Mouse (Mus musculus): ENCODE measurements around the gene Eif4enif1. TPM values are rescaled to one million over a fixed set of nuclear protein-coding genes. Genes with fewer than 3 reads are reported as not detected.
A peak's percentile ranks its signal among the peaks of the same experiment; 100 is the strongest.

Eif4enif1 gene
- polyA plus RNA-seq, 1 experiment from 2014 or later = 18.5 TPM

DNA sequence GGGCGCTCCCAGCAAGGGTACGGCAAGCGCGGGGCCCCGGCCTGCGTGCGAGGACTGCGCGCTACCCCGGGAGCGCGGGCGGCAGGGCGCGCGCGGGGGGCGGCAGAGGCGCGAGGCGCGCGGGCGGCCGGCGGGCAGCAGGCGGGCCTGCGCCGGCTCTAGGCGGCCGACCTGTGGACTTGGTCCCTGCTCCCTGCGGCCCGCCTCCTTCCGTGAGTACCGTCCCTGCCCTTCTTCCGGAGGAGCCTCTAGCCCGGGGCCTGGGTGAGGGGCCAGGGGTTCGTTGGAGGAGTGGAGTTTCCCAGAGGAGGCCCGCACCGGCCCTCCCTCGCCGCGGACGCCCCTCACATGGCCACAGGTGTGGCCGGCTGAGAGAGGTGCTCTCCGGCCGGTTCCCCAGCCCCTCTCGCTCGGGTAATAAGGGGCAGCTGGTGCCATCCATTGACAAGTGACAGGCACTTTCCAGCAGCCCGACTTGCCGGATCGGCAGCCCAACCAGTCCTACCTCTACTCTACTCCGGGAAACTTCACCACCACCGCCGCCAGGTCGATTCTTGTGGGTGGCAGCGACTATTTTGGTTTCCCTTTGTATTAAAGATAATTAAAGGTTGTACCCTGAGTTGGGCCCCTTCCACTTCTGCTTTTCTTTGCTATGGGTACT, 719 bp downstream of the Eif4enif1 start:
- under 1% methylated on average over 39 of the region's 57 CpGs for WGBS (ENCODE audit: insufficient replicate concordance)
- H3K9ac ChIP-seq (ENCODE audit: low read depth, low read length) = peak overlapping the region; percentile 60
- peak; percentile 60 for ATAC-seq (ENCODE audit: low read depth)

DNA sequence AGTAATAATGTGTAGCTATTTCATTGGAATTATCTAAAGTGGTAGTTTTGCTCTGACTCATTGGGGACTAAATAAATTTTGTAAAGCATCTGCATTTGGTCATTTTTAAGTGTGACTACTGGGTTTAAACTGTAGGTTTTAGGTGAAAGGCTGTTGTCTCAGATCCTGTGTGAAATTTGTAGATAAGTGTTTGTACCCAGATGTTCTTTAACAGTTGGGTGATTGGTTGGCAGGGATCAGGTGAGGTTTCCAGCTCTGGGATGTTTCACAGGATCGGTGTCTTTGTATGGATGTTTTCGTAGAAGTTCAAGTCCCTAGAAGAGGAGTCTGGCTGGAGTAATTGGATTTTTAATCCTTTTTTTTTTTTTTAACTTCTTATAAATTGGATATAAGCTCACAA, 1.6 kb downstream of the Eif4enif1 start:
- H3K27me3 ChIP-seq (ENCODE audit: control insufficient read depth, insufficient read depth, low read depth, low read length) = no peaks in the 10 kb centered on the region
- peak overlapping the region; percentile 35 for H3K4me2 ChIP-seq (ENCODE audit: low read depth, low read length)
- no peaks in the 10 kb centered on the region for H3K9me3 ChIP-seq (replicated peaks; ENCODE audit: control insufficient read depth, low read length)
- no peak overlapping the region for H3K27ac ChIP-seq (ENCODE audit: low read length)
- WGBS (ENCODE audit: insufficient replicate concordance) = 29% methylated on average over 2 of the region's 2 CpGs
- no peaks in the 10 kb centered on the region; the same call in 1 of the 2 replicates for H3K4me1 ChIP-seq (ENCODE audit: control insufficient read depth, low read depth, low read length)
- no peak for ATAC-seq (ENCODE audit: low read depth)
- no peak overlapping the region for H3K9ac ChIP-seq (ENCODE audit: low read depth, low read length)
- peak overlapping the region; percentile 59 for H3K4me3 ChIP-seq (ENCODE audit: low read depth, low read length)
- H3K36me3 ChIP-seq (ENCODE audit: control insufficient read depth, insufficient read depth) = peaks cover 20% of the 10 kb centered on the region

More for the DNA sequence above, 719 bp downstream of the Eif4enif1 start:
- Histone ChIP-seq H3K27ac (ENCODE audit: low read length) (peak overlapping the region; percentile 5), H3K4me2 (ENCODE audit: low read depth, low read length) (peak overlapping the region; percentile 35), H3K4me3 (ENCODE audit: low read depth, low read length) (peak overlapping the region; percentile 59), H3K9me3 (replicated peaks; ENCODE audit: control insufficient read depth, low read length) (no peaks in the 10 kb centered on the region), H3K4me1 (ENCODE audit: control insufficient read depth, low read depth, low read length) (no peaks in the 10 kb centered on the region; the same call in 1 of the 2 replicates), H3K36me3 (ENCODE audit: control insufficient read depth, insufficient read depth) (peaks cover 14% of the 10 kb centered on the region), H3K27me3 (ENCODE audit: control insufficient read depth, insufficient read depth, low read depth, low read length) (no peaks in the 10 kb centered on the region)

DNA sequence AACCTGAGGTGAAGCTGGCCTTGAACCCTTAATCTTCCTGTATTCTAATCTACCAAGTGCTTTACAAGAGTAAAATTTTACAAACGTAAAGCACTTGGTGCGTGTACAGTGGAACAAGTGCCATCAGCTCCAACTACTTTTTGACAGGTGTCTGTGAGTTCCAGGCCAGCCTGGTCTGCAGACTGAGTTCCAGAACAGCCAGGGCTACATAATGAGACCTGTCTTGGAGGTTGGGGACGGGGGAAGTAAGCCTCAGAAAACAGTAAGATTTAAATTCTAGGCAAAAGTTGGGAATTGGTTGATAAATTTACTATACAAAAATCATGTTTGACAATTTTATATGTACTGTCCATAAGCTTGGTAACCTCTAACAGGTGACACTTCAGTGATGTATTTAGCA, 3.0 kb downstream of the Eif4enif1 start:
- no peaks in the 10 kb centered on the region; the same call in 1 of the 2 replicates for H3K4me1 ChIP-seq (ENCODE audit: control insufficient read depth, low read depth, low read length)
- WGBS (ENCODE audit: insufficient replicate concordance) = 87% methylated on average over 3 of the region's 3 CpGs
- H3K27ac ChIP-seq (ENCODE audit: low read length) = no peak overlapping the region
- no peak for ATAC-seq (ENCODE audit: low read depth)
- H3K27me3 ChIP-seq (ENCODE audit: control insufficient read depth, insufficient read depth, low read depth, low read length) = no peaks in the 10 kb centered on the region
- H3K4me3 ChIP-seq (ENCODE audit: low read depth, low read length) = no peak overlapping the region
- no peak overlapping the region for H3K9ac ChIP-seq (ENCODE audit: low read depth, low read length)
- H3K4me2 ChIP-seq (ENCODE audit: low read depth, low read length) = no peak overlapping the region
- no peaks in the 10 kb centered on the region for H3K9me3 ChIP-seq (replicated peaks; ENCODE audit: control insufficient read depth, low read length)
- peaks cover 24% of the 10 kb centered on the region for H3K36me3 ChIP-seq (ENCODE audit: control insufficient read depth, insufficient read depth)

DNA sequence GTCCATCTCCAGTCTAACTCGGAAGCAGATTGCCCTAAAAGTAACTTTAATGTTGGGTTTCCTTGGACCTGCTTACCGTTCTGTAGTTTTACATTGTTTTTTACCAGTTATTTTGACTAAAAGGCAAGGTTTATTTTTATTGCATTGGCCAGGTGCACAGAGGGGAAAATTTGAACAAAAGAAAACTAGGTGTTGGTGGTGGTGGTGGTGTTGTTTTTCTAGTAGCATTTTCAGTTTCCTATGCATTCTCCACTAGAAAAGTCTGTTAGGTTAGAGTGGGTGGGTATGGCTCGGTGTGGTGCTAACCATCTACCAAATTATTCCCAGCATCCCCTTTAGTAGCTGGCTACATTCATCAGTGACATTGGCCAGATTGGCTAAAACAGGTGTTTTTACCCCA, 4.6 kb downstream of the Eif4enif1 start:
- 89% methylated on average over 3 of the region's 3 CpGs for WGBS (ENCODE audit: insufficient replicate concordance)
- Histone ChIP-seq H3K4me2 (ENCODE audit: low read depth, low read length) (no peak overlapping the region), H3K27ac (ENCODE audit: low read length) (no peak overlapping the region), H3K27me3 (ENCODE audit: control insufficient read depth, insufficient read depth, low read depth, low read length) (no peaks in the 10 kb centered on the region), H3K9me3 (replicated peaks; ENCODE audit: control insufficient read depth, low read length) (no peaks in the 10 kb centered on the region), H3K4me1 (ENCODE audit: control insufficient read depth, low read depth, low read length) (no peaks in the 10 kb centered on the region; the same call in 1 of the 2 replicates), H3K9ac (ENCODE audit: low read depth, low read length) (no peak overlapping the region), H3K4me3 (ENCODE audit: low read depth, low read length) (no peak overlapping the region), H3K36me3 (ENCODE audit: control insufficient read depth, insufficient read depth) (peaks cover 29% of the 10 kb centered on the region)
- ATAC-seq (ENCODE audit: low read depth) = no peak

DNA sequence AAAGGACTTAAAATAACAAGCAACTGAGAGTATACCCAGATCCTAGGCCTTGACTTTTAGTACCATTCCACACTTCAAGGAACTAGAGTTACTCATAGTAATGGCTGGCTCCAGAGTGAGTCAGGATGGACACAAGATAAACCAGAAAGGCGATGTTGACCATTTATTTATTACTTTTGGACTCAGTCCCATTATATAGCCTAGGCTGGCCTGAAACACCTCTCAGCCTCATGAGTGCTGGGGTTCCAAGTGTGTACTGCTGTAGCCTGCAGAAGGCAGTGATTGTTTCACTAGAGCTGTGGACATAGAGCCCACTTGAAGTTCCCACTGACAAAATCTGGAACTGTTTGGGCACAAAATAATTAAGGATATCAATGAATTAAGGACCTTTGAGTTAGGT, 10.3 kb downstream of the Eif4enif1 start:
- H3K27me3 ChIP-seq (ENCODE audit: control insufficient read depth, insufficient read depth, low read depth, low read length) = no peaks in the 10 kb centered on the region
- H3K36me3 ChIP-seq (ENCODE audit: control insufficient read depth, insufficient read depth) = peaks cover 47% of the 10 kb centered on the region
- H3K9me3 ChIP-seq (replicated peaks; ENCODE audit: control insufficient read depth, low read length) = no peaks in the 10 kb centered on the region
- no peak for ATAC-seq (ENCODE audit: low read depth)
- no peak overlapping the region for H3K4me2 ChIP-seq (ENCODE audit: low read depth, low read length)
- no peaks in the 10 kb centered on the region for H3K4me1 ChIP-seq (ENCODE audit: control insufficient read depth, low read depth, low read length)
- H3K27ac ChIP-seq (ENCODE audit: low read length) = no peak overlapping the region
- 86% methylated on average over 1 of the region's 1 CpGs for WGBS (ENCODE audit: insufficient replicate concordance)
- no peak overlapping the region for H3K9ac ChIP-seq (ENCODE audit: low read depth, low read length)
- H3K4me3 ChIP-seq (ENCODE audit: low read depth, low read length) = no peak overlapping the region

DNA sequence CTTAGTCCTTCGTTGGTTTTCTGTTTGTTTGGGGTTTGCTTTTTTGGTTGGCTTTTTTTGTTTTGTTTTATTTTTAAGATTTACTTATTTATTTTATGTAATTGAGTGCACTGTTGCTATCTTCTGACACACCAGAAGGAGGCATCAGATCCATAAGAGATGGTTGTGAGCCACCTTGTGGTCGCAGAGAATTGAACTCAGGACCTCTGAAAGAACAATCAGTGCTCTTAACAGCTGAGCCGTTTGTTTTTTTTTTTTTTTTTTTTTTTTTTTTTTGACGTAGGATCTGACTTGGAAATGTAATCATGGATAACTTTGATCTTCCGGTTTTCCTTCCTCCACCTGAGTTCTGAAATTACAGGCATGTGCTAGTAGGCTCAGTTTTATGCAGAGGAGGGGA, 20.9 kb downstream of the Eif4enif1 start:
- 75% methylated on average over 5 of the region's 5 CpGs for WGBS (ENCODE audit: insufficient replicate concordance)
- no peaks in the 10 kb centered on the region for H3K27me3 ChIP-seq (ENCODE audit: control insufficient read depth, insufficient read depth, low read depth, low read length)
- no peak overlapping the region for H3K9ac ChIP-seq (ENCODE audit: low read depth, low read length)
- no peak overlapping the region for H3K27ac ChIP-seq (ENCODE audit: low read length)
- no peaks in the 10 kb centered on the region for H3K4me1 ChIP-seq (ENCODE audit: control insufficient read depth, low read depth, low read length)
- H3K36me3 ChIP-seq (ENCODE audit: control insufficient read depth, insufficient read depth) = peaks cover 61% of the 10 kb centered on the region
- no peak for ATAC-seq (ENCODE audit: low read depth)
- H3K4me2 ChIP-seq (ENCODE audit: low read depth, low read length) = no peak overlapping the region
- no peaks in the 10 kb centered on the region for H3K9me3 ChIP-seq (replicated peaks; ENCODE audit: control insufficient read depth, low read length)
- no peak overlapping the region for H3K4me3 ChIP-seq (ENCODE audit: low read depth, low read length)

DNA sequence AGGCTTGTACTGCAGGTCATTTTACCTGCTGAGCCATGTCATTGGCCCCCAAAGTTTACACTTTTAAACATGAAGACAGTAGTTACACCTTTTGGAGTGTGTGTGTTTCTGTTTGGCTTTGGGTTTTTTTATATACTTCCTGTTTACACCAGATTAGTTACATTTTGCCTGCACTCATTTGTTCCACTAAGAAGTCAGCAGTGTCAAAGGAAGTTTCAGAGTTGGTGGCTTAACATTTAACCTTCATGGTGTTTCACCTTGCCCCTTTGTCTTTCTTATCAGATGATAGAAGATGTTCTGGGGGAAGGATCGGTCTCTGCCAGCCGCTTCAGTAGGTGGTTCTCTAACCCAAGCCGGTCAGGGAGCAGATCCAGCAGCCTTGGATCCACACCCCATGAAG, 24.9 kb downstream of the Eif4enif1 start:
- H3K4me2 ChIP-seq (ENCODE audit: low read depth, low read length) = no peak overlapping the region
- peaks cover 67% of the 10 kb centered on the region for H3K36me3 ChIP-seq (ENCODE audit: control insufficient read depth, insufficient read depth)
- no peak overlapping the region for H3K27ac ChIP-seq (ENCODE audit: low read length)
- H3K9ac ChIP-seq (ENCODE audit: low read depth, low read length) = no peak overlapping the region
- ATAC-seq (ENCODE audit: low read depth) = no peak
- no peak overlapping the region for H3K4me3 ChIP-seq (ENCODE audit: low read depth, low read length)
- H3K9me3 ChIP-seq (replicated peaks; ENCODE audit: control insufficient read depth, low read length) = no peaks in the 10 kb centered on the region
- no peaks in the 10 kb centered on the region for H3K4me1 ChIP-seq (ENCODE audit: control insufficient read depth, low read depth, low read length)
- H3K27me3 ChIP-seq (ENCODE audit: control insufficient read depth, insufficient read depth, low read depth, low read length) = no peaks in the 10 kb centered on the region
- 81% methylated on average over 3 of the region's 3 CpGs for WGBS (ENCODE audit: insufficient replicate concordance)

DNA sequence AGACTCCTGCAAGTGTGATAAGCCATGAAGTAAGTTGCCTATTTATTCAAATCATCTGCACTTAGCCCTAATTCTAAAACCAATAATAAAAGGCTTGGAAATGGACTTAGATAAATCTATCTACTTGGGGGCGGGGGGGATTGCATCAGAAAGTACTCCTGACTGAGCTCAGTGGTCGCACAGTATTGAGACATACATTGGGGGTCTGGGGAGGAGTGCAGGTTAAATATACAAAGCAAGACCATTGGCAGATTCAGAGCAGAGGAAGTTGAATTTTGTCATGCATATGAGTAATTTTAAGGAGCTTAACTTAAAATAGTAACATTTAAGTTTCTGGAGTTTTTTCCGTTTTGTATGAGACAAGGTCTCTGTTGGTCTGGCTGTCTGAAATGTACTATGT, 30.1 kb downstream of the Eif4enif1 start:
- ATAC-seq (ENCODE audit: low read depth) = no peak
- Histone ChIP-seq H3K27ac (ENCODE audit: low read length) (no peak overlapping the region), H3K4me1 (ENCODE audit: control insufficient read depth, low read depth, low read length) (no peaks in the 10 kb centered on the region), H3K9ac (ENCODE audit: low read depth, low read length) (no peak overlapping the region), H3K36me3 (ENCODE audit: control insufficient read depth, insufficient read depth) (peaks cover 48% of the 10 kb centered on the region), H3K4me3 (ENCODE audit: low read depth, low read length) (no peak overlapping the region), H3K9me3 (replicated peaks; ENCODE audit: control insufficient read depth, low read length) (no peaks in the 10 kb centered on the region), H3K4me2 (ENCODE audit: low read depth, low read length) (no peak overlapping the region), H3K27me3 (ENCODE audit: control insufficient read depth, insufficient read depth, low read depth, low read length) (no peaks in the 10 kb centered on the region)
- WGBS (ENCODE audit: insufficient replicate concordance) = 69% methylated on average over 3 of the region's 3 CpGs

DNA sequence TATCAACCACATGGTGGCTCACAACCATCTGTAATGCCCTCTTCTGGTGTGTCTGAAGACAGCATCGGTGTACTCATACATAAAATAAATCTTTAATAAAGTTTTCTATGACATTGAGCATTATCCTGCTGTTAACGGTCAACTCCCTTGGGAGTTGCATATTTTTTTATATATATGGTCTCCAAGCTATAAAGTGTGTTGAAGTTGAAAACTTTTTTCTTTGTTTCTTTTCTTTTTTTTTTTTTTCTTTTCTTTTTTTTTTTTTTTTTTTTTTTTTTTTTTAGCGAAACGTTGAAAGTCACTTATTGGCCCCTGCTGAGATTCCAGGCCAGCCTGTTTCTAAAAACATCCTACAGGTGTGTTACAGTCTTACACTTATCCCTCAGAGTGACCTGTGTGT, 31.5 kb downstream of the Eif4enif1 start:
- H3K9ac ChIP-seq (ENCODE audit: low read depth, low read length) = no peak overlapping the region
- H3K9me3 ChIP-seq (replicated peaks; ENCODE audit: control insufficient read depth, low read length) = no peaks in the 10 kb centered on the region
- H3K4me3 ChIP-seq (ENCODE audit: low read depth, low read length) = no peak overlapping the region
- H3K27me3 ChIP-seq (ENCODE audit: control insufficient read depth, insufficient read depth, low read depth, low read length) = no peaks in the 10 kb centered on the region
- H3K4me2 ChIP-seq (ENCODE audit: low read depth, low read length) = no peak overlapping the region
- no peak for ATAC-seq (ENCODE audit: low read depth)
- peaks cover 50% of the 10 kb centered on the region for H3K36me3 ChIP-seq (ENCODE audit: control insufficient read depth, insufficient read depth)
- H3K4me1 ChIP-seq (ENCODE audit: control insufficient read depth, low read depth, low read length) = no peaks in the 10 kb centered on the region
- H3K27ac ChIP-seq (ENCODE audit: low read length) = no peak overlapping the region
- 91% methylated on average over 4 of the region's 4 CpGs for WGBS (ENCODE audit: insufficient replicate concordance)

Measured in liver, embryonic 16.5 days (tissue).